Mouse (Mus musculus) midbrain, embryonic 10.5 days (tissue): ENCODE measurements around the gene Nr5a2. TPM values are rescaled to one million over a fixed set of nuclear protein-coding genes. Genes with fewer than 3 reads are reported as not detected.

Experiments
- DNase-seq: peaks from one replicate; pipeline ENCODE4 v3.0.0-alpha.2; 2017; ENCODE audit warnings: low spot score
- H3K27ac ChIP-seq: fragments of 300-500 bp; sonication (generic); replicated peaks from 2 replicates; pipeline ENCODE4 v1.5.1; 2016; ENCODE audit warnings: mild to moderate bottlenecking
- H3K27me3 ChIP-seq: fragments of 300-500 bp; sonication (generic); 2 replicates; pipeline ENCODE4 v1.6.1; 2016; ENCODE audit warnings: low read depth, mild to moderate bottlenecking; ENCODE audit not compliant: poor library complexity, severe bottlenecking
- H3K36me3 ChIP-seq: fragments of 300-500 bp; sonication (generic); 2 replicates; pipeline ENCODE4 v1.6.1; 2016; ENCODE audit warnings: mild to moderate bottlenecking, moderate library complexity
- H3K4me1 ChIP-seq: fragments of 300-500 bp; sonication (generic); 2 replicates; pipeline ENCODE4 v1.6.1; 2016
- H3K4me3 ChIP-seq: fragments of 300-500 bp; sonication (generic); 2 replicates; pipeline ENCODE4 v1.5.1; 2016; ENCODE audit warnings: mild to moderate bottlenecking, moderate library complexity
- H3K9me3 ChIP-seq: fragments of 300-500 bp; sonication (generic); replicated peaks from 2 replicates; pipeline ENCODE4 v1.6.1; 2016; ENCODE audit warnings: mild to moderate bottlenecking
- WGBS: fragments of 180-500 bp; shearing (Covaris S2); methylation state at CpG from one replicate; pipeline ENCODE4 v1.1.7; 2016; 5-methylcytosine and 5-hydroxymethylcytosine counted together
- polyA plus RNA-seq: library from polyadenylated mRNA; unstranded; fragments of >200 nt; fragmentation: Nextera tagmentation; extraction: Ambion mirVana; gene quantifications from 2 replicates; pipeline ENCODE4 v1.2.1, GENCODE M21; 2016

Gene Nr5a2
- polyA plus RNA-seq, 1 experiment from 2014 or later: 0.20 TPM

GRCm38 (mm10) chr1:136926026-136926425 lies 34.2 kb downstream of the Nr5a2 start:
- 31% methylated on average over 3 of the region's 3 CpGs for WGBS

GRCm38 (mm10) chr1:136920089-136920488 lies 40.2 kb downstream of the Nr5a2 start:
- 87% methylated on average over 4 of the region's 4 CpGs for WGBS
- Histone ChIP-seq H3K4me3 (no peak overlapping the region), H3K9me3 (no peaks in the 10 kb centered on the region), H3K27me3 (no peaks in the 10 kb centered on the region), H3K27ac (no peak overlapping the region), H3K4me1 (no peaks in the 10 kb centered on the region), H3K36me3 (no peaks in the 10 kb centered on the region)
- no peak for DNase-seq

More at GRCm38 (mm10) chr1:136926026-136926425, 34.2 kb downstream of the Nr5a2 start:
- Histone ChIP-seq H3K36me3 (no peaks in the 10 kb centered on the region), H3K27ac (no peak overlapping the region), H3K4me3 (no peak overlapping the region), H3K4me1 (peaks cover 4% of the 10 kb centered on the region; the same call in 1 of the 2 replicates), H3K27me3 (no peaks in the 10 kb centered on the region), H3K9me3 (no peaks in the 10 kb centered on the region)
- no peak for DNase-seq

GRCm38 (mm10) chr1:136918791-136919190 lies 41.5 kb downstream of the Nr5a2 start:
- no peaks in the 10 kb centered on the region for H3K9me3 ChIP-seq
- H3K27me3 ChIP-seq: no peaks in the 10 kb centered on the region
- H3K36me3 ChIP-seq: no peaks in the 10 kb centered on the region
- no peak overlapping the region for H3K4me3 ChIP-seq
- H3K27ac ChIP-seq: no peak overlapping the region
- no peaks in the 10 kb centered on the region for H3K4me1 ChIP-seq
- no peak for DNase-seq
- 83% methylated on average over 9 of the region's 9 CpGs for WGBS

- 80% methylated on average over 11 of the region's 11 CpGs for WGBS
These were observed 44.8 kb downstream of the Nr5a2 start for GRCm38 (mm10) chr1:136915438-136915837.

GRCm38 (mm10) chr1:136911996-136912395 lies 48.3 kb downstream of the Nr5a2 start:
- no peaks in the 10 kb centered on the region for H3K27me3 ChIP-seq
- 93% methylated on average over 10 of the region's 10 CpGs for WGBS
- H3K36me3 ChIP-seq: no peaks in the 10 kb centered on the region

More at GRCm38 (mm10) chr1:136915438-136915837, 44.8 kb downstream of the Nr5a2 start:
- H3K36me3 ChIP-seq: no peaks in the 10 kb centered on the region
- no peak overlapping the region for H3K27ac ChIP-seq
- H3K9me3 ChIP-seq: no peaks in the 10 kb centered on the region
- H3K4me1 ChIP-seq: no peaks in the 10 kb centered on the region
- no peak overlapping the region for H3K4me3 ChIP-seq
- no peaks in the 10 kb centered on the region for H3K27me3 ChIP-seq
- no peak for DNase-seq

GRCm38 (mm10) chr1:136911594-136911860 lies 48.7 kb downstream of the Nr5a2 start:
- no peaks in the 10 kb centered on the region for H3K27me3 ChIP-seq
- H3K36me3 ChIP-seq: no peaks in the 10 kb centered on the region
- no peaks in the 10 kb centered on the region for H3K9me3 ChIP-seq
- H3K4me1 ChIP-seq: peaks cover 2% of the 10 kb centered on the region; the same call in 1 of the 2 replicates
- H3K27ac ChIP-seq: no peak overlapping the region
- no peak for DNase-seq
- 84% methylated on average over 2 of the region's 2 CpGs for WGBS
- H3K4me3 ChIP-seq: no peak overlapping the region

More at GRCm38 (mm10) chr1:136911996-136912395, 48.3 kb downstream of the Nr5a2 start:
- H3K4me1 ChIP-seq: peaks cover 2% of the 10 kb centered on the region; the same call in 1 of the 2 replicates
- no peak for DNase-seq
- no peaks in the 10 kb centered on the region for H3K9me3 ChIP-seq
- H3K27ac ChIP-seq: no peak overlapping the region
- H3K4me3 ChIP-seq: no peak overlapping the region

- no peaks in the 10 kb centered on the region for H3K9me3 ChIP-seq
- H3K27me3 ChIP-seq: no peaks in the 10 kb centered on the region
- no peak for DNase-seq
- H3K36me3 ChIP-seq: no peaks in the 10 kb centered on the region
- H3K4me3 ChIP-seq: no peak overlapping the region
- H3K27ac ChIP-seq: no peak overlapping the region
- 90% methylated on average over 12 of the region's 12 CpGs for WGBS
- H3K4me1 ChIP-seq: peaks cover 2% of the 10 kb centered on the region; the same call in 1 of the 2 replicates
These were observed 49.3 kb downstream of the Nr5a2 start for GRCm38 (mm10) chr1:136910741-136911593.

GRCm38 (mm10) chr1:136910144-136910543 lies 50.1 kb downstream of the Nr5a2 start:
- H3K4me3 ChIP-seq: no peak overlapping the region
- H3K27ac ChIP-seq: no peak overlapping the region
- WGBS: 91% methylated on average over 12 of the region's 12 CpGs
- DNase-seq: no peak
- no peaks in the 10 kb centered on the region for H3K36me3 ChIP-seq
- H3K4me1 ChIP-seq: peaks cover 2% of the 10 kb centered on the region; the same call in 1 of the 2 replicates
- no peaks in the 10 kb centered on the region for H3K27me3 ChIP-seq
- H3K9me3 ChIP-seq: no peaks in the 10 kb centered on the region

- 92% methylated on average over 6 of the region's 6 CpGs for WGBS
- no peaks in the 10 kb centered on the region for H3K36me3 ChIP-seq
- no peaks in the 10 kb centered on the region for H3K9me3 ChIP-seq
- DNase-seq: no peak
- no peaks in the 10 kb centered on the region for H3K27me3 ChIP-seq
- H3K4me1 ChIP-seq: peaks cover 2% of the 10 kb centered on the region; the same call in 1 of the 2 replicates
- H3K27ac ChIP-seq: no peak overlapping the region
- no peak overlapping the region for H3K4me3 ChIP-seq
These were observed 50.7 kb downstream of the Nr5a2 start for GRCm38 (mm10) chr1:136909494-136910037.

- no peak for DNase-seq
- 94% methylated on average over 4 of the region's 4 CpGs for WGBS
These were observed 62.1 kb downstream of the Nr5a2 start for GRCm38 (mm10) chr1:136898130-136898529.

GRCm38 (mm10) chr1:136896351-136896750 lies 63.9 kb downstream of the Nr5a2 start:
- H3K4me3 ChIP-seq: no peak overlapping the region
- H3K4me1 ChIP-seq: no peaks in the 10 kb centered on the region
- no peak overlapping the region for H3K27ac ChIP-seq
- no peak for DNase-seq
- no peaks in the 10 kb centered on the region for H3K27me3 ChIP-seq
- H3K9me3 ChIP-seq: no peaks in the 10 kb centered on the region; the same call in 1 of the 2 replicates
- 91% methylated on average over 6 of the region's 6 CpGs for WGBS
- no peaks in the 10 kb centered on the region for H3K36me3 ChIP-seq

More at GRCm38 (mm10) chr1:136898130-136898529, 62.1 kb downstream of the Nr5a2 start:
- Histone ChIP-seq H3K4me1 (no peaks in the 10 kb centered on the region), H3K27ac (no peak overlapping the region), H3K36me3 (no peaks in the 10 kb centered on the region), H3K4me3 (no peak overlapping the region), H3K27me3 (no peaks in the 10 kb centered on the region), H3K9me3 (no peaks in the 10 kb centered on the region; the same call in 1 of the 2 replicates)

GRCm38 (mm10) chr1:136895877-136896276 lies 64.4 kb downstream of the Nr5a2 start:
- H3K4me3 ChIP-seq: no peak overlapping the region
- no peaks in the 10 kb centered on the region for H3K27me3 ChIP-seq
- WGBS: 94% methylated on average over 8 of the region's 8 CpGs
- H3K36me3 ChIP-seq: no peaks in the 10 kb centered on the region
- no peaks in the 10 kb centered on the region for H3K9me3 ChIP-seq
- no peaks in the 10 kb centered on the region for H3K4me1 ChIP-seq
- H3K27ac ChIP-seq: no peak overlapping the region
- no peak for DNase-seq

- H3K4me1 ChIP-seq: no peaks in the 10 kb centered on the region
- H3K27ac ChIP-seq: no peak overlapping the region
- WGBS: 82% methylated on average over 2 of the region's 2 CpGs
- DNase-seq: no peak
- no peak overlapping the region for H3K4me3 ChIP-seq
- no peaks in the 10 kb centered on the region for H3K36me3 ChIP-seq
- H3K9me3 ChIP-seq: no peaks in the 10 kb centered on the region
- no peaks in the 10 kb centered on the region for H3K27me3 ChIP-seq
These were observed 65.5 kb downstream of the Nr5a2 start for GRCm38 (mm10) chr1:136894753-136895152.
